Mouse (Mus musculus): ENCODE results near the gene Dip2b. TPM values are rescaled to one million over a fixed set of nuclear protein-coding genes. Genes with fewer than 3 reads are reported as not detected.

The Dip2b gene
- total and polyA plus RNA-seq, 3 experiments, result 13.9 to 68.9 (median 15.4) TPM

DNA sequence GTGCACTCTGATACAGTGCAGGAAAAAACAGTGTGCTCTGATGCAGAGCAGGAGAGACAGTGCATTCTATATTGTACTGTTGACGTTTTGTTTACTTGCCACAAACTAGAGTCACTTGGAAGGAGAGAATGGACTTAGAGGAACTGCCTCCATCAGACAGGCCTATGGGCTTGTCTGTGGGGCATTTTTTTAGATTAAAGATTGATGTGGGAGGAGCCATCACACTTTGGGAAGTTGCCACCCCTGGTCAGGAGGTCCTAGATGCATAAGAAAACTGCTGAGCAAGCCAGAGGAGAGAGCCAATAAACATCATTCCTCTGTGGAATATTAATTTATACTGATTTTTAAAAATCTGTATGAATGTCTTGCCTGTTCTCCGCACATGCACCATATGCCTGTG, 10.3 kb upstream of the Dip2b start:
- H3K27me3 ChIP-seq (ENCODE audit: control insufficient read depth in 1 of 2, insufficient read depth in 2 of 2, low read length in 2 of 2), result no peaks in the 10 kb centered on the region
- H3K4me3 ChIP-seq (ENCODE audit: control insufficient read depth in 1 of 2, insufficient read depth in 1 of 2, low read depth in 2 of 2, low read length in 2 of 2), result no peak overlapping the region
- peaks cover 0 to 2% of the 10 kb centered on the region in 2 experiments; a peak in 1 of 4 replicates for H3K36me3 ChIP-seq (ENCODE audit: control insufficient read depth in 1 of 2, insufficient read depth in 2 of 2, low read length in 2 of 2)
- peaks cover 0 to 4% of the 10 kb centered on the region in 2 experiments; a peak in 1 of 4 replicates for H3K4me1 ChIP-seq (ENCODE audit: control insufficient read depth in 1 of 2, insufficient read depth in 2 of 2, low read length in 2 of 2)
- H3K27ac ChIP-seq (ENCODE audit: control insufficient read depth, low read depth, low read length), result no peak overlapping the region
- no peak overlapping the region for H3K9ac ChIP-seq (ENCODE audit: control insufficient read depth, low read depth, low read length, poor library complexity, severe bottlenecking)
- DNase-seq (ENCODE audit: low read depth, low spot score), result peak; percentile 63
- H3K9me3 ChIP-seq (replicated peaks; ENCODE audit: insufficient read depth, low read length), result no peaks in the 10 kb centered on the region
- no peaks in the 10 kb centered on the region for H3K79me2 ChIP-seq (ENCODE audit: control insufficient read depth, insufficient read depth, low read length, poor library complexity)
- peak; percentile 54 for TF ChIP-seq ZNF384 (IDR thresholded peaks at IDR 0.05; ENCODE audit: low read depth, low read length)
- TF ChIP-seq NELFE (IDR thresholded peaks at IDR 0.05; ENCODE audit: low read depth, low read length), result no peak
- no peak for TF ChIP-seq ZMIZ1 (IDR thresholded peaks at IDR 0.05; ENCODE audit: low read depth, low read length)
- no peak for TF ChIP-seq KAT2A (conservative IDR thresholded peaks at IDR 0.05; ENCODE audit: low read depth, low read length)
- TF ChIP-seq USF1 (IDR thresholded peaks at IDR 0.05; ENCODE audit: low read depth, low read length), result no peak
- TF ChIP-seq GABPA (IDR thresholded peaks at IDR 0.05; ENCODE audit: low read depth, low read length), result no peak
- TF ChIP-seq E2F4 (IDR thresholded peaks at IDR 0.05; ENCODE audit: borderline replicate concordance, low read depth, low read length), result no peak
- no peak for TF ChIP-seq USF2 (IDR thresholded peaks at IDR 0.05; ENCODE audit: borderline replicate concordance in 1 of 2, insufficient read depth in 1 of 2, low read depth in 1 of 2, low read length in 2 of 2)

DNA sequence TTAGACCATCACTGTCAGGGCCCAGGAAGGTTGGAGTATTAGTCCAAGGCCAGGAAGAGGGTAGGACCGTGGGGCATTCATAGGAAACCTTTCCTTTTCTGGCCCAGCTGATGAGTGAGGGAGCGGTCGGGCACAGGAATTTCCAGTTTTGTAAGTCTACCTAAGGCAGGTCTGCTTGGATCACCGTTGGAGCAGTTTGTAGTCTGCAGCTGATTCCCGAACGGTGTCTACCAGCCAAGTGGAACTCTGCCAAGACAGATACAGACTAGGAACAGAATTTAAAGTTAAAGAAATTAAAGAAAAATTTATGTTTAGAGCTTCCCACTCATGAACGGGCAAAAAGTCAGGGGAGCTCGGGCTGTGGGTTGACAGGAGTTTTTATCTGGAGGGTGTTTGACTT, 9.0 kb upstream of the Dip2b start:
- Histone ChIP-seq H3K4me1 (ENCODE audit: control insufficient read depth in 1 of 2, insufficient read depth in 2 of 2, low read length in 2 of 2) (peaks cover 0 to 4% of the 10 kb centered on the region in 2 experiments; a peak in 1 of 4 replicates), H3K9ac (ENCODE audit: control insufficient read depth, low read depth, low read length, poor library complexity, severe bottlenecking) (no peak overlapping the region), H3K27ac (ENCODE audit: control insufficient read depth, low read depth, low read length) (no peak overlapping the region), H3K9me3 (replicated peaks; ENCODE audit: insufficient read depth, low read length) (no peaks in the 10 kb centered on the region), H3K79me2 (ENCODE audit: control insufficient read depth, insufficient read depth, low read length, poor library complexity) (no peaks in the 10 kb centered on the region), H3K36me3 (ENCODE audit: control insufficient read depth in 1 of 2, insufficient read depth in 2 of 2, low read length in 2 of 2) (peaks cover 0 to 2% of the 10 kb centered on the region in 2 experiments; a peak in 1 of 4 replicates), H3K27me3 (ENCODE audit: control insufficient read depth in 1 of 2, insufficient read depth in 2 of 2, low read length in 2 of 2) (no peaks in the 10 kb centered on the region), H3K4me3 (ENCODE audit: control insufficient read depth in 1 of 2, insufficient read depth in 1 of 2, low read depth in 2 of 2, low read length in 2 of 2) (no peak overlapping the region)
- TF ChIP-seq RAD21 (IDR thresholded peaks at IDR 0.05; ENCODE audit: low read depth, low read length), result no peak
- no peak for TF ChIP-seq ZNF384 (IDR thresholded peaks at IDR 0.05; ENCODE audit: low read depth, low read length)
- no peak for TF ChIP-seq POLR2A (IDR thresholded peaks at IDR 0.05; ENCODE audit: control insufficient read depth in 1 of 2, insufficient read depth in 1 of 2, low read depth in 1 of 2, low read length in 2 of 2, poor library complexity in 1 of 2)
- no peak for TF ChIP-seq MAZ (IDR thresholded peaks at IDR 0.05; ENCODE audit: low read depth, low read length)
- TF ChIP-seq ZMIZ1 (IDR thresholded peaks at IDR 0.05; ENCODE audit: low read depth, low read length), result no peak
- no peak for TF ChIP-seq ZKSCAN1 (IDR thresholded peaks at IDR 0.05; ENCODE audit: low read depth, low read length)
- DNase-seq (ENCODE audit: low read depth, low spot score), result no peak

DNA sequence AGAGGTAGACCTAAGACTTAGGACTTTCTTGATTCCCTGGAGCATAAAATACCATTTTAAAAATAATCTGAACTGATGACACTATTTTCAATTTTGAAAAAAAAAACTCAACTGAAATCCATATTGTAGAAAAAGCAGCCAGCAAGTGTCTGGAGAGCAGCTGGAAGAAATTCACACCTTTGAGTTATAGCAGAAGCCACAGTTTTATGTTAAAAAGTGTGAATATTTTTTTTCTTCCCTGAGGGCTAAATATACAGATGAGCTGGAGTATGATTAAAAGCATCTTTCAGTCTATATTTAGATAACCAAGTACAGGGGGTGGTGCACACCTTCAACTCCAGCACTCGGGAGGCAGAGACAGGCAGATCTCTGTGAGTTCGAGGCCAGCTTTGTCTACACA, 8.6 kb upstream of the Dip2b start:
- Histone ChIP-seq H3K4me3 (ENCODE audit: control insufficient read depth in 1 of 2, insufficient read depth in 1 of 2, low read depth in 2 of 2, low read length in 2 of 2) (no peak overlapping the region), H3K4me1 (ENCODE audit: control insufficient read depth in 1 of 2, insufficient read depth in 2 of 2, low read length in 2 of 2) (peaks cover 0 to 4% of the 10 kb centered on the region in 2 experiments; a peak in 1 of 4 replicates), H3K36me3 (ENCODE audit: control insufficient read depth in 1 of 2, insufficient read depth in 2 of 2, low read length in 2 of 2) (peaks cover 0 to 2% of the 10 kb centered on the region in 2 experiments; a peak in 1 of 4 replicates), H3K27me3 (ENCODE audit: control insufficient read depth in 1 of 2, insufficient read depth in 2 of 2, low read length in 2 of 2) (no peaks in the 10 kb centered on the region), H3K9ac (ENCODE audit: control insufficient read depth, low read depth, low read length, poor library complexity, severe bottlenecking) (no peak overlapping the region), H3K27ac (ENCODE audit: control insufficient read depth, low read depth, low read length) (no peak overlapping the region), H3K9me3 (replicated peaks; ENCODE audit: insufficient read depth, low read length) (no peaks in the 10 kb centered on the region), H3K79me2 (ENCODE audit: control insufficient read depth, insufficient read depth, low read length, poor library complexity) (no peaks in the 10 kb centered on the region)
- TF ChIP-seq HCFC1 (IDR thresholded peaks at IDR 0.05; ENCODE audit: low read depth, low read length), result no peak
- DNase-seq (ENCODE audit: low read depth, low spot score), result no peak
